ENCODE assay signal across 8 mouse cellular contexts in genomic region chr2:168450977-168451376, GRCm38 (mm10).
DNase-seq lines count a peak whose midpoint lies in the region; ATAC-seq and TF ChIP-seq lines count a peak whose summit lies in the region.

No protein-coding gene starts in this region.

- WGBS in liver, adult 2 months, result 6% methylated on average over 3 of the region's 3 CpGs
- 10% methylated on average over 3 of the region's 3 CpGs for WGBS in liver, embryonic 11.5 days
- 14% methylated on average over 3 of the region's 3 CpGs for WGBS in embryonic facial prominence, embryonic 10.5 days
- 15% methylated on average over 3 of the region's 3 CpGs for WGBS in neural tube, embryonic 11.5 days

- peak; percentile 37 for DNase-seq in adrenal gland, postnatal 14 days
- no peak for DNase-seq in adrenal gland, postnatal 4 days (ENCODE audit: low spot score in 2 of 2)
- peak; percentile 2 for DNase-seq in liver, adult 2 months (ENCODE audit: extremely low read depth, low read depth, low spot score)
- DNase-seq in liver, embryonic 11.5 days (ENCODE audit: low spot score), result no peak
- peak; percentile 74 for DNase-seq in embryonic facial prominence, embryonic 10.5 days (ENCODE audit: low spot score)
- DNase-seq in neural tube, embryonic 11.5 days (ENCODE audit: low spot score), result peak; percentile 52
- no peak for DNase-seq in urinary bladder, postnatal 4 days (ENCODE audit: low spot score in 2 of 2)
- DNase-seq in cerebellum, adult 8-10 months, result no peak

- H3K9ac ChIP-seq in liver, adult 2 months (ENCODE audit: low read depth, low read length), result no peak overlapping the region
- H3K9ac ChIP-seq in liver, embryonic 11.5 days (ENCODE audit: low read depth, low read length), result no peak overlapping the region
- no peak overlapping the region for H3K9ac ChIP-seq in neural tube, embryonic 11.5 days (ENCODE audit: low read length)

- H3K4me1 ChIP-seq in liver, adult 2 months (ENCODE audit: control insufficient read depth, insufficient read depth, low read length), result no peaks in the 10 kb centered on the region
- no peaks in the 10 kb centered on the region for H3K4me1 ChIP-seq in liver, embryonic 11.5 days (replicated peaks; ENCODE audit: control insufficient read depth, insufficient read depth, low read length)
- H3K4me1 ChIP-seq in embryonic facial prominence, embryonic 10.5 days, result peaks cover 30% of the 10 kb centered on the region
- 0 out of 2 replicates have a peak, but pooled peaks cover 6% of the 10 kb centered on the region for H3K4me1 ChIP-seq in neural tube, embryonic 11.5 days (ENCODE audit: control insufficient read depth, insufficient read depth, low read length)

- no peaks in the 10 kb centered on the region for H3K9me3 ChIP-seq in liver, embryonic 11.5 days (ENCODE audit: control insufficient read depth, low read length)
- H3K9me3 ChIP-seq in embryonic facial prominence, embryonic 10.5 days, result no peaks in the 10 kb centered on the region
- no peaks in the 10 kb centered on the region for H3K9me3 ChIP-seq in neural tube, embryonic 11.5 days (ENCODE audit: control insufficient read depth, low read length)

- no peak overlapping the region for H3K27ac ChIP-seq in liver, adult 2 months (replicated peaks; ENCODE audit: insufficient read depth, low read depth, low read length)
- no peak overlapping the region for H3K27ac ChIP-seq in liver, embryonic 11.5 days (ENCODE audit: low read depth, low read length)
- H3K27ac ChIP-seq in embryonic facial prominence, embryonic 10.5 days (replicated peaks), result no peak overlapping the region
- no peak overlapping the region for H3K27ac ChIP-seq in neural tube, embryonic 11.5 days (ENCODE audit: low read depth, low read length)

- no peak for ATAC-seq in liver, embryonic 11.5 days (replicated peaks; ENCODE audit: low FRiP score)
- ATAC-seq in neural tube, embryonic 11.5 days (ENCODE audit: insufficient read depth, low FRiP score, low TSS enrichment), result no peak

- no peak overlapping the region for H3K4me2 ChIP-seq in liver, embryonic 11.5 days
- H3K4me2 ChIP-seq in neural tube, embryonic 11.5 days (ENCODE audit: low read depth), result no peak overlapping the region

- TF ChIP-seq CTCF in liver, adult 2 months (IDR thresholded peaks at IDR 0.05; ENCODE audit: low read depth, low read length), result peak; percentile 75

- H3K4me3 ChIP-seq in liver, adult 2 months (ENCODE audit: insufficient read depth, low read depth, low read length), result no peak overlapping the region
- no peak overlapping the region for H3K4me3 ChIP-seq in liver, embryonic 11.5 days (ENCODE audit: low read depth, low read length)
- no peak overlapping the region for H3K4me3 ChIP-seq in embryonic facial prominence, embryonic 10.5 days
- H3K4me3 ChIP-seq in neural tube, embryonic 11.5 days (ENCODE audit: low read depth, low read length), result no peak overlapping the region

- TF ChIP-seq POLR2A in liver, adult 2 months (IDR thresholded peaks at IDR 0.05; ENCODE audit: extremely low read depth, insufficient read depth, low read length), result no peak

- H3K27me3 ChIP-seq in liver, adult 2 months (ENCODE audit: control insufficient read depth, insufficient read depth, low read length), result no peaks in the 10 kb centered on the region
- 0 out of 2 replicates have a peak, but pooled peaks cover 3% of the 10 kb centered on the region for H3K27me3 ChIP-seq in liver, embryonic 11.5 days (replicated peaks; ENCODE audit: control insufficient read depth, insufficient read depth, low read length)
- H3K27me3 ChIP-seq in embryonic facial prominence, embryonic 10.5 days (replicated peaks; ENCODE audit: low read depth, poor library complexity, severe bottlenecking), result 0 out of 2 replicates have a peak, but pooled peaks cover 10% of the 10 kb centered on the region
- H3K27me3 ChIP-seq in neural tube, embryonic 11.5 days (ENCODE audit: control insufficient read depth, insufficient read depth, low read length), result no peaks in the 10 kb centered on the region

- no peaks in the 10 kb centered on the region for H3K36me3 ChIP-seq in liver, adult 2 months (ENCODE audit: control insufficient read depth, insufficient read depth, low read length)
- no peaks in the 10 kb centered on the region for H3K36me3 ChIP-seq in liver, embryonic 11.5 days (ENCODE audit: control insufficient read depth, insufficient read depth, low read length)
- H3K36me3 ChIP-seq in embryonic facial prominence, embryonic 10.5 days (replicated peaks), result no peaks in the 10 kb centered on the region
- H3K36me3 ChIP-seq in neural tube, embryonic 11.5 days (ENCODE audit: control insufficient read depth, insufficient read depth, low read length), result no peaks in the 10 kb centered on the region

- H3K79me2 ChIP-seq in liver, adult 2 months (ENCODE audit: control insufficient read depth, insufficient read depth, low read length), result no peaks in the 10 kb centered on the region

Comparison
In these comparisons a context has a peak if more than half of its experiments do, and no peak if none do; other contexts are left out.
1. DNase-seq: peak in adrenal gland, postnatal 14 days (single experiment), liver, adult 2 months (single experiment), embryonic facial prominence, embryonic 10.5 days (single experiment) and neural tube, embryonic 11.5 days (single experiment); none in adrenal gland, postnatal 4 days (0 of 2), liver, embryonic 11.5 days (single experiment), urinary bladder, postnatal 4 days (0 of 2) and cerebellum, adult 8-10 months (single experiment).